Mouse (Mus musculus) right cerebral cortex, postnatal 36 days (tissue): ENCODE measurements around the gene Sirt1.
"Not testable (repeated sequence)": the region's sequence is repeated elsewhere in the genome, so short reads cannot be mapped to it uniquely, and the experiment has no call there.

ENCODE experiments used
- DNase-seq, 2 experiments: peaks; one replicate each; pipeline ENCODE4 v3.0.0; 2022; ENCODE audit warnings: low spot score in 2 of 2, mixed read lengths in 1 of 2

Gene Sirt1

DNA sequence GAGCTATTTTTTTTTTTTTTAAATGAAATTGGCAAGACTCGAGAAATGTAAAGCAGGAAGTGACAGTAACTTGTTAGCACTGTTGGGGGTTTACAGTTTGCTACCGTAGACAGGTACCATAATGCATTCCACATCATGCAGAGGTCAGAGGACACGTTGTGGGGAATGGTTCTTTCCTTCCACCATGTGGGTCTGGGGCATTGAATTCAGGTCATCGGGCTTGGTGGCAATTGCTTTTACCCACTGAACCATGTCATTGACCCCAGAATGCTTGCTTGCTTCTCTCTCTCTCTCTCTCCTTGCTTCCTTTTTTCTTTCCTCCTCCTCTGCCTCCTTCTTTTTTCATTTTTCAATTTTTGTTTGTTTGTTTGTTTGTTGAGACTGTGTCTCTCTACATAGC lies 7.4 kb upstream of the Sirt1 start:
- no peak for DNase-seq

DNA sequence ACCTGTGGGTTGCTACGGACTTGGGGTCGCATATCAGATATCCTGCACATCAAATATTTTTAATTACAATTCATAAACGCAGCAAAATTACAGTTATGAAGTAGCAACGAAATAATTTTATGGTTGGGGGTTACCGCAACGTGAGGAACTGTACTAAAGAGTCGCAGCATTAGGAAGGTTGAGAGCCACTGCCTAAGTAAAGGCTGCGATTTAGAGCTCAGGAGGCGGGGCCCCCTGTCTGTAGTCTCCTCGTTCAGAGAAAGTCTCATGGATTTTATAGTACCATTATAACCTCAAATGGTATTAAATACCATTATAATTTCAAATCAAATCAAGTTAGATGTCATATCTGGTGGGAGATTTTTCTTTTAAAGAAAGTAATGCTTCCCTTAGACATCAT lies 5.5 kb upstream of the Sirt1 start:
- DNase-seq: no peak

DNA sequence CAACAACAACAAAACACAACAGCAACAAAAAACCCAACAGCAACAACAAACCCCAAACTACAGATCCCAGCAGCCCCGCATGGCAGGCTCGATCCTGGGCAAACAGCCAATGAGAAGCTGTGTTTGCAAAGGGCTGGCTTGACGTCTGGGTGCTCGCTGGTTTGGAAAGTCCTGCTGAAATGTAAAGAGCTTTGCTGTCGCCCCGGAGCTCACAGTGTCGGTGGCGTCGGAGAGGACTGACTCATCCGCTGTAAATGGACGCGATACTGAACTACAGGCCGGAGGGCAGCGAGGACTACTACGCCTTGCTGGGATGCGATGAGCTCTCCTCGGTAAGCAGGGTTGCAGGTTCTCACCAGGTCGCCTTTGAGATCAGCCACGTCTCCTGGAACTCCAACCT lies 4.9 kb upstream of the Sirt1 start:
- DNase-seq: peak; percentile 77 to 85

DNA sequence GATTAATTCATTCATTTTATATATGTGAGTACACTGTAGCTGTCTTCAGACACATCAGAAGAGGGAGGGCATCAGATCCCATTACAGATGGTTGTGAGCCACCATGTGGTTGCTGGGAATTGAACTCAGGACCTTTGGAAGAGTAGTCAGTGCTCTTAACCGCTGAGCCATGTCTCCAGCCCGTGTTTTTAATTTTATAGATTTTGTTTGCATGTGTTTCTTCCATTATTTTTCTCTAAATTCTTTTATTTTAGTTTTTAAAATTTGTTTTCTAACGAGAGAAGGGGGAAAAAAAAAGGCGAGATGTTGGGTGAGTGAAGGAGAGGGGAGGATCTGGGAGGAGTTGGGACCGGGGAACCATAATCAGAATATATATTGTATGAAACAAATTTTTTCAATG lies 4.4 kb upstream of the Sirt1 start:
- DNase-seq: not testable (repeated sequence)

DNA sequence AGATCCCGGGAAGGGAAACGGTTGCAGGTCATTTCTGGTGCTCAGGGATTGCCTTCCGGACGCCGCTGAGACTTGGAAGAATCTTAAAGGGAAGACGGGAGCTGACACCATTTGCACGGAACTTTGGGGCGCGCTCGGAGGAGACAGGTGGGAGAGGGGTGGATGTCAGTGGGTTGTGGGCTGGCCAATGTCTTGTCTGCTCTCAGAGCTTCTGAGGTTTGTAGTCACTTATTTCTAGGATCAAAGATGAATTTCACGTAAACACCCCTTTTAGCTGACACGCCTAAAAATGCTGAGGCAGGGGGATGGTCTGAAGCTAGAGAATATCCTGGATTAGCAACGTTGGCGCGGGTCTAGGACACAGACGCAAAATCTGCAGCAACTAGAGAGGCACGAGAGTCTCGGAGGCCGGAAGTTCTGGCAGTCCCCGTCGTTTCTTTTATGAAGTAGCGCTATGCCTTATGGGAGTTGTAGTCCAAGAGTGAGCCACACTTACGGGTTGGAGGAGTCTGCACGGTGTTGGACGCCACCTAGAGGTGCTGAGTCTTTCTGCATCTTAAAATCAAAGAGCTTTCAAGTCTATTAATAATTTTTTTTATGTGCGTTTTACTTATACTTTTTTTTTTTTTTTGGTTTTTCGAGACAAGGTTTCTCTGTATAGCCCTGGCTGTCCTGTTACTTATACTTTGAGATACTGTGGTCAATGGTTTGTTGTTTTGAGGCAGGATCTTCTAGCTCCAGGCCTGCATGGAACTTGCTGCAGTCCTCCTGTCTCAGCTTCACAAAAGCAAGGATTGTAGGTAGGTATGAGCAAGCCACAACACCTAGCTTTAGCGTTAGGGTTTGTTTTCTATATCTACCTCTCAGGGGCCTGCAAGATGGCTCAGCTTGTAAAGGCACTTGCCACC lies 1.1 kb upstream of the Sirt1 start, which contains the start of gene Dnajc12:
Gene Dnajc12, plus strand, starts transcription at position 72 of the 908 bp plus-strand sequence.
- DNase-seq: peak; percentile 69 to 82

DNA sequence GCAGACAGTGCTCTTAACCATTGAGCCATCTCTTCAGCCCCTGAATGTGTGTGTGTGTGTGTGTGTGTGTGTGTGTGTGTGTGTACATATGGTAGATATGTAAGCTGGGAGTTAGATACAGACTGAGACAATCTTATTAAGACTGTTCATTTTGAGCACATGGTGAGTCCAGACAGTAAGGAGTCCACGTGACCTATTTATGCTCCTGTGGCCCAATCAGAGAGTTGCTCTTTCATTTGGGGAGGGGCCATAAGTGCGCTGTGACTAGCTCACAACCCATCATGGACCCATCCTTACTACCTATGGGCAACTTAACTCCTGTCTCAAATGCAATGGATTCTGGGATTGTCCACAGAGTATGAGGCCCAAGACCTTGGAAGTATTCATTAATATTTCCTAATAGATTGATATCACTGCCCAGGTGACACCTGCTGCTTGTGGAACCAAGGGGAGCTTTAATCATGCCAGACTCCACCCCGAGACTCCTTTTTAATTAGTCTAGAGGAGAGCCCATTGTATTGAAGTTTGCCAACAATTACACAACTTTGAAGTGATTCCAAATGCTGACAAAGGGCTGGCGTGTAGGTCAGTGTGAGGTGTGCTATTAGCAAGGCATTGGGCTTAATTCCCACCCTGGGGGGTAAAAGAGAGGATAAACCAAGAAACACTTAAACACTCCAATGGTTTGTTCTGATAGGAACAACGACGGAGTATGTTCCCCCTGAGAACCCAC lies 2.4 kb downstream of the Sirt1 start:
- DNase-seq: no peak

DNA sequence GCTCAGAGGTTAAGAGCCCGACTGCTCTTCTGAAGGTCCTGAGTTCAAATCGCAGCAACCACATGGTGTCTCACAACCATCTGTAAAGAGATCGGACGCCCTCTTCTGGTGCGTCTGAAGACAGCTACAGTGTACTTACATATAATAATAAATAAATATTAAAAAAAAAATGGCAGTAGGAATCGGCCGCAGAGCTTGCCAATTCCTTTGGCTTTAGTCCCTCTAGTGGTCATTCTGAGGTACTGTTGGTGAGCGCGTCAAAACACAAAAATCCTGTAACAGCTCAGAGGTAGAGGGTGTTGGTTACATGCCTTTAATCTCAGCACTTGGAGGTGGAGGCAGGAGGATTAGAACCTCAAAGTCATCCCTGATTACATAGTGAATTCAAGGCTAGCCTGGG lies 4.0 kb downstream of the Sirt1 start:
- DNase-seq: peak; percentile 18 to 23

DNA sequence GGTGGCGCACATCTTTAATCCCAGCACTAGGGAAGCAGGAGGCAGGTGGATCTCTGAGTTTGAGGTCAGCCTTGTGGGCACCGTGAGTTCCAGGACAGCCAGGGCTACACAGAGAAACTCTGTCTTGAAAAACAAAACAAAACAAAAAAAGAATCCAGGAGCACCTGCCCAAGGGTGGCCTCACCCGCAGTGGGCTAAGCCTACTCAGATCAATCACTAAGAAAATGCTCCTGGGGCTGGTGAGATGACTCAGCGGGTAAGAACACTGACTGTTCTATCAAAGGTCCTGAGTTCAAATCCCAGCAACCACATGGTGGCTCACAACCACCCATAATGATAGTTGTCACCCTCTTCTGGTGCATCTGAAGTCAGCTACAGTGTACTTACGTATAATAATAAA lies 5.2 kb downstream of the Sirt1 start:
- DNase-seq: no peak

DNA sequence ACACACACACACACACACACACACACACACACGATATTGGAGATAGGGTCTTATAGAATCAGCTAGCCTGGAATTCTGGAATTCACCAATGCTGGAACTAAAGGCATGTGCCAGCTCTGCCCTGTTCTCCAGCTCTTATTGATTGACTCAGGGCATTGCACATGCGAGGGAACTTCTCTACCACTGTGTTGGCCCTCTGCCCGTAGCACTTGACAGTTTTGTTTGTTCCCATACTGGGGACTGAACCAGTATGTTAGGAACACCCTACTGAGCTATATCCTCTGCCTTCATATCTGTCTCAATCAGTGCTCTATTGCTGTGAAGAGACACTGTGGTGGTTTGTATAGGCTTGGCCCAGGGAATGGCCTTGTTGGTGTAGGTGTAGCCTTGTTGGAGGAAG lies 13.5 kb downstream of the Sirt1 start:
- no peak for DNase-seq

DNA sequence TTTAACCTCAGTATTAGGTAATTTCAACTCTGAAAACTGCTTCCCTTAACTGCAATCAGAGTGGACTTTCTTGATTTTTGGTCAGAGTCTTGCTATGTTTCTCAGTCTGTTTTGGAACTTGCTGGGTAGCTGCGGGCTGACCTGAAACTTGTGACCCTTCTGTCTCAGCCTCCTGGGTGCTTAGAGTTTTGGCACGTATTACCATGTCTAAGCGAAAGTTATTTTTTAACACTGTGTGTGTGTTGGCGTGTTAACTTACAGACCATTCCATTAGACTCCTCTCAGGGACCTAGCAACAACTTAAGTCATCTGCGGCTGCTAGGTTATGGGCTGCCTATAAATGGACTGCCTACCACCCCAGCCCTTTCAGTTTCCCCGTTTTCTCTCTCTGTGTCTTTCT lies 14.1 kb downstream of the Sirt1 start:
- DNase-seq: no peak

DNA sequence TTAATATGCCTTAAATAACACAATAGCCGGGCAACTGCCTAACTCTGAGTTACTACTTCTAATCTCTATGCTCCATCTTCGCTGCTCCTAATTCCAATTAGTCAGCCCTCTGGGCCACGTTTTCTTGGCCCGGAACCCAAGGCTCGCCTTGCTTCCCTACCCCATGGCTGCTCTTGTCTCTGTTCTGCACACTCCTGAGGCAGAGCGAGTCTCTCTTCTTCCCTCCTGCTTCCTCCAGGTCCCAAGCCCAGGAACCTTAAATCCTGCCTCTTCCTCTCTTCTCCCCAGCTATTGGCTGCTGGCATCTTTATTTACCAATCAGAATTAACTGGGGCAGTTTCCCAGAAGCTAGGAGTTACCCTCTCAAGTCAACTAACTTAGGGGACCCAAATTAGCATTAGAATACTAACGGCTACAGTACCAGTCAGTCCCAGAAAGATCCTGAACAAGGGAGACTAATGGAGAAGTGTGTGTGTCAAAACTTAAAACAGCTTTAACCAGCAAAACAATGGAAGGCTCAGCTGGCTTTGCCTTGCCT lies 15.5 kb downstream of the Sirt1 start:
- no peak for DNase-seq

DNA sequence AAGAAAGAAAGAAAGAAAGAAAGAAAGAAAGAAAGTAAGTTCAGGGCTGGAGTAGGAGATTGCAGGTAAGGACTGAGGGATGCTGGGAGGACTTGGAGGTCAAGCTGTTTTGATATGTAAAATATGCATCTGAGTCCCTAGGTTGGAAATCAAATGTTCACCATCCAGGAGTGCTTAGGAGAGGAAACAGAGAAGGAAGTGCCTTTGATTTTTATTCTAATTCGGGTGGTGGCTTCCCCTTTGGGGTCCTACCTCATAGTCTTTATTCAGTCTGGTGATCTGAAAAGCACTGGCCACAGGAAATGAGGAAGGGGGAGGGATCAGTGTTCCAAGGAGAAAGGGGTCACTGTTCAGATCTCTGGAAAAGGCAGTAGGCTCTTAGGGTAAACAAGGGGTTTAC lies 21.0 kb downstream of the Sirt1 start:
- no peak for DNase-seq

DNA sequence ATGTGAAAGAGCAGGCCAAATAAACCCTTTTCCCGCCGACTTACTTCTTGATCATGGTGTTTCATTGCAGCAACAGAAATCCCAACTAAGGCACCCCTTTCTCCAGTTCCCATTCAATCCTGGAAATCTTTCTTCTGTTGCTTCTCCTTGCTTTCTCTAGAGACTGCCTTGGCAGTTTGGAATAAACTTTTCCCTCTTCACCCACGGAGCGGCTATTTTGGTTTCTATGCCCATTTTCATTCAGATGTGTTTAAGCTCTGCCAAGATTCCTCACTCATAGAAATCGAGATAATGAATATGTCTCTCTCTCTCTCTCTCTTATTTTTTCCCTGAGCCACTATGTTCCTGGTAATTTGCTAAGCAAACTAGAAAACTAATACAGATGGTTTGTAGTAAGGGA lies 29.4 kb downstream of the Sirt1 start:
- peak; percentile 14 to 45 for DNase-seq

DNA sequence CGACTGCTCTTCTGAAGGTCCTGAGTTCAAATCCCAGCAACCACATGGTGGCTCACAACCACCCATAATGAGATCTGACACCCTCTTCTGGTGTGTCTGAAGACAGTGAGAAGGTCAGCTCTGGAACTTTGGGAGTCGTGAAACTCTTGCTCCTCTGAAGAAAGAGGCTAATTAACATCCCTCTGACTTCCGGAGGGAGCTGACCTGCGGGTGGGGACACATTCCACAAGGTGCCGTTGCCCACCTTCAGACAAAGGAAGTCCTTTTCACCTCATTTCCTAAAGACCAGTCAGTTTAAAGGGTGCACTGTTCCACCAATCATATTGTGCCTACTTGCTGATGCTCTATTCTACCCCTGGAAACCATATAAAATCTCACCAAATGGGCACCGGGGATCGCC lies 30.4 kb downstream of the Sirt1 start:
- DNase-seq: not testable (repeated sequence)

DNA sequence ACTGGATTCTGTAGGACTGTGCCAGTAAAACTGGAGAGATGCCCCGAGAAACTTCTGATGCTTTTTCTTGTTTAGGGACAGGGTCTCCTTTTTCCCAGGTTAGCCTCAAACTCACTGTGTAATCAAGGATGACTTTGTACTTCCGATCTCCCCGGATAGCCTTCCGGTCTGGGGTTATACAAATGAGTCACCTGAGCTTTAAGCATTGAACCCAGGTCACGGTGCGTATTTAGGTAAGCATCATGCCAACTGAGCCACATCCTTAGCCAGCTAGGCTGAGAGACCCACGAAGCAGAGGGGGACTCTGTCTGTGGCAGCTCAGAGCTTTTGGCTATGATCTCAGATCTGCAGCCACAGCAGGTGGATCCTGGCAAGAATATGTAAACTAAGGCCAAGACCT lies 30.8 kb downstream of the Sirt1 start:
- no peak for DNase-seq

DNA sequence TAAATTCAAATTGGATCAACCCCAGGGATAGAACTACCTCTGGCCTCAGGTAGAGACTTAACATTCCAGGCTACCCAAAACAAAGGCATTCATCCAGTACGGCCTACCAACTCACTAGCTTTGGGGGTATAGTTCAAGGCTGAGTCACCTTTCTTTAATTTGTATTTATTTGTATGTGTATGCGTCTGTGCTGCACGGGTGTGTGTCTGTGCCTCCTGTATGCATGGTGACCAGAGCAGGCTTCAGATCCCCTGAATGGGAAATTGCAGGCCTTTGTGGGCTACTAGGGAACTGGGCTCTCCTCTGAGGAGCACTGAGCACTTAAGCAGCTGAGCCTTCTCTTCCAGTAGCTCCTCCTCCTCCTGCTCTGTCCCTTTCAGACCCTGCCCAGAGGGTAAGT lies 33.2 kb downstream of the Sirt1 start:
- DNase-seq: no peak

DNA sequence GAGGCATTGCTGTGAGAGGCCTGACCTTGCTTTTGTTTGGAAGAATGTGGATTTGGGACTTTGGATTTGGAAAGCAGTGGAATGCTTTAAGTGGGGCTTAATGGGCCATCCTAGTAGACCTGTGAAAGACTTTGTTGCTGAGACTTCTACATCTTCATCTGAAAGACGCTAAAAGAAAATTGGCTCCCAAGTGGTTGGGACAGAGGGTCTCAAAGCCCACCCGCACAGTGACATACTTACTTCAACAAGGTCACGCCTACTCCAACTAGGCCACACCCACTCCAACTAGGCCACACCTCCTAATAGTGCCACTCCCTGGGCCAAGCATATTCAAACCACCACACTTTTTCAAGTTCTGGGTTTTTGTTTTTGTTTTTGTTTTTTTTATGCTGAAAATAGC lies 36.8 kb downstream of the Sirt1 start:
- DNase-seq: no peak

DNA sequence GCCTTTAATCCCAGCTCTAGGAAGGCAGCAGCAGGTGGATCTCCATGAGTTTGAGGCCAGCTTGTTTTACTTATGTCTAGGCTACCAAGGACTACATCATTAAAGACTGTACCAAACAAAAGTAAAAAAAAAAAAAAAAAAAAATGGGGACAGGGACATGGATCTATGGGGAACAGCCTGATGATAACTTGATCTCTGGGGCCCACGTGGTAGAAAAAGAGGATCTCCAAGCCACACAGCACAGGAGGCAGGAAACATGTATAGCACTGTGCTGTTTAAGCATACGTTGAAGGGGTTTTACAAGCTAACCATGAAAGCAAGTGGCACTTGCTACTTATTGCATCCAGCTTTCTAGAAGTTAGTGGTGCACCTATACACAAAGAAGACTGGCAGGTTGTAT lies 40.2 kb downstream of the Sirt1 start:
- DNase-seq: no peak

DNA sequence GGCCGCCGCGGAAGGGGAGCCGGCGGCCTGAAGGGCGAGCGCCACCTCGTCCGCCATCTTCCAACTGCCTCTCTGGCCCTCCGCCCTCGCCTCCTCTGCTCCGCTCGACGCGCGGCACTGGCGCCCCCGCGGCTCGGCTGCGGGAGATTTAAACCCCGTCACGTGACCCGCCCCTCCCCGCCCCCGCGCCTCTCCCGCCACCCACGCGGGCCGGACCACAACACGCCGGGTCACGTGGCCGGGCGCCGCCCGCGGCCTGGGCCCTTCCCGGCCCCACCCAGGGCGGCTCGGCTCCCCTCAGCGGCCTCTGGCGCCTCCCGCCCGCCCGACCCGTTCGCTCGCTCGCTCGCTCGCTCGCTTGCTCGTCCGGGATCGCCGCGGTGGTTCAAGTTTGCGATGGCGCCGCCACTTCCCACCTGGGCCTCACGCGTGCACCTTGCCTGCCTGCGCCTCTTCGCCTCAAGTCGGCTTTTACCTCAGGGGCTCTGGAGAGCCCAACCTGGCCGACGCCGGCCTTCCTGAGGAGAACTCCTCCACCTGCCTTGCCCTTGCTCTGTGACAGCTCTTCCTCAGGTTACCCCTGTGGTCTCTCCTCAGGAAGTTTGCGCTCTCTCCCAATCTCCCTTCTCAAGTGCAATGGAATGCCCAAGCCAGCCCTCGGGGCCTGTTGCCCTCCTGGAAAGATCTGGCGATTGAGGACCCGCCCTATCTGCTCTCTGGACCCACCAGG lies 42.4 kb downstream of the Sirt1 start:
- peak; percentile 68 to 70 for DNase-seq

DNA sequence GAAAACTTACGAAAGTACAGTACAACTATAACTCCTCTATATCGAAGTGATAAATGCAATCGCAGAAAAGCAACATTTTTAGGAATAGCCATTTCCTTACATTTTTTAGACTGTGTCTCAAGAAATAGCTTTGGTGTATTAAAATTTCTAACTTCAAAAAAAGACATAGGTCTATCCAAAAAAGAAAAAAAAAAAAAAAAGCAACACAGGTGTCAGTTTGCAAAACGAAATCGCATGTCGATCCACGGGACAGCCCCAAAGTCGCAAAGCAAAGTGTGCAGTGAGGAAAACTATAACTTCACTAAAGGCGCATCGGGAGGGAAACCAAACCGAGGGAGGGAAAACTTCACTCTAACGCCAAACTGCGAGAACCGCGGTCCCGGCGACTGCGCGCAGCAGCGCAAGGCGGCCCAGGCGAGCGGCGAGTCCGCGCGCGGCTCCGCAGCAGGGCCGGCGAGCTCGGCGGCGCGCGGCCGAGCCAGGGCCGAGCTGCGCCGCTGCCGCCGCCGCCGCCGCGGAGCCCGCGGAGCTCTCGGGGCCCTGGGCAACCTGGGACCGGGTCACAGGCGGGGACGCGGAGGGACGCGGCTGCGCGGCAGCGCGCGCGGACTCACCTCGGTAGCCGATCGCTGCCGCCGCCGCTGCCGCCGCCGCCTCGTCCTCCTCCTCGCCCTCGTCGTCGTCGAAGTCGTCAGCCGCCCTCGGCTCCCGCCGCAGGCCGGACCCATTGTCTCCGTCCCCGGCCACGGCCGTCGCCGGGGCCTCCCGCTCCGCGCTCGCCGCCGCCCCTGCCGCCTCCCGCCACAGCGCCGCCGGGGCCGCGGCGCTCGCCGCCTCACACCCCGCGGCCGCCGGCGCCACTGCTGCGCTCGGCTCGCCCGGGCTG lies 43.3 kb downstream of the Sirt1 start:
- peak; percentile 6 to 9 for DNase-seq

DNA sequence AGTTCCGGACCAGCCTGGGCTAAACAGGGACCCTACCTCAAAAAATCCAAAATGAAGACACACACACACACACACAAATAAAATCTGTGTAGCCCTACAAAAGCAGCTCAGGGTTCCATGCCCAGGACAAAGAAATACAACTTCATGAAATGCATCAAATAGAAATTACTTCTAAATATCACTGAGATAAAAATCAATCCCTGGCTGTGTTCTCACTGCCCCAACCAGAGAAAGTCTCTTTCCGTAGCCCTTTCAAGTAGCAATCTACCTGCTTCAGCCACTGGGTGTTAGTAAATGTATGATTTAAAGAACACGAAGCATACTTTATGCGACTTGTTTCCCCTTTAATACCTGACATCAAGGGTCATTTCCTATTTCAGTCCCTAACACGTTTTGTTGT lies 44.2 kb downstream of the Sirt1 start:
- no peak for DNase-seq
